Mouse (Mus musculus): ENCODE measurements around the gene Foxp2. TPM values are rescaled to one million over a fixed set of nuclear protein-coding genes. Genes with fewer than 3 reads are reported as not detected.

Gene Foxp2
- polyA plus RNA-seq (2015; fragmentation: Nextera tagmentation; extraction: Ambion mirVana) = 0.13 and 0.43 TPM in 2 replicates

GRCm38 (mm10) chr6:14901183-14901970, at the start of gene Foxp2:
TSS of gene Foxp2 (plus strand) at chr6:14901349.
- no peak for DNase-seq (ENCODE audit: low spot score)

- DNase-seq (ENCODE audit: low spot score) = no peak
Measured at GRCm38 (mm10) chr6:14885199-14885598, 15.9 kb upstream of the Foxp2 start.

GRCm38 (mm10) chr6:14897028-14897427, 4.1 kb upstream of the Foxp2 start:
- DNase-seq (ENCODE audit: low spot score) = no peak

GRCm38 (mm10) chr6:14898096-14898855, 2.9 kb upstream of the Foxp2 start:
- no peak for DNase-seq (ENCODE audit: low spot score)

- DNase-seq (ENCODE audit: low spot score) = no peak
Measured at GRCm38 (mm10) chr6:14899021-14899610, 2.0 kb upstream of the Foxp2 start.

- DNase-seq (ENCODE audit: low spot score) = no peak
Measured at GRCm38 (mm10) chr6:14899936-14900578, 1.1 kb upstream of the Foxp2 start.

GRCm38 (mm10) chr6:14900579-14901021, 549 bp upstream of the Foxp2 start:
- DNase-seq (ENCODE audit: low spot score) = no peak

GRCm38 (mm10) chr6:14901971-14902670, 972 bp downstream of the Foxp2 start:
- DNase-seq (ENCODE audit: low spot score) = no peak

- DNase-seq (ENCODE audit: low spot score) = no peak
Measured at GRCm38 (mm10) chr6:14903271-14903965, 2.3 kb downstream of the Foxp2 start.

GRCm38 (mm10) chr6:14915066-14915465, 13.9 kb downstream of the Foxp2 start:
- no peak for DNase-seq (ENCODE audit: low spot score)

GRCm38 (mm10) chr6:14922704-14923103, 21.6 kb downstream of the Foxp2 start:
- DNase-seq (ENCODE audit: low spot score) = no peak

- no peak for DNase-seq (ENCODE audit: low spot score)
Measured at GRCm38 (mm10) chr6:14924976-14925489, 23.9 kb downstream of the Foxp2 start.

- no peak for DNase-seq (ENCODE audit: low spot score)
Measured at GRCm38 (mm10) chr6:14951060-14951459, 49.9 kb downstream of the Foxp2 start.

GRCm38 (mm10) chr6:14952731-14953130, 51.6 kb downstream of the Foxp2 start:
- no peak for DNase-seq (ENCODE audit: low spot score)

GRCm38 (mm10) chr6:14977042-14977441, 75.9 kb downstream of the Foxp2 start:
- DNase-seq (ENCODE audit: low spot score) = no peak

GRCm38 (mm10) chr6:14978201-14978600, 77.1 kb downstream of the Foxp2 start:
- no peak for DNase-seq (ENCODE audit: low spot score)

- DNase-seq (ENCODE audit: low spot score) = no peak
Measured at GRCm38 (mm10) chr6:15008113-15008512, 107.0 kb downstream of the Foxp2 start.

GRCm38 (mm10) chr6:15028488-15028887, 127.3 kb downstream of the Foxp2 start:
- DNase-seq (ENCODE audit: low spot score) = no peak

- no peak for DNase-seq (ENCODE audit: low spot score)
Measured at GRCm38 (mm10) chr6:15029446-15030125, 128.4 kb downstream of the Foxp2 start.

Measured in thymus, postnatal 0 days (tissue).